Mouse (Mus musculus): ENCODE results near the gene Vsig10. TPM values are rescaled to one million over a fixed set of nuclear protein-coding genes. Genes with fewer than 3 reads are reported as not detected.
A peak's percentile ranks its signal among the peaks of the same experiment; 100 is the strongest.

Gene Vsig10
- polyA plus RNA-seq, 1 experiment from 2014 or later: 0.84 TPM

- Histone ChIP-seq H3K4me2 (ENCODE audit: low read depth, low read length) (no peak overlapping the region), H3K27me3 (ENCODE audit: control insufficient read depth, insufficient read depth, low read length) (no peaks in the 10 kb centered on the region), H3K36me3 (replicated peaks; ENCODE audit: control insufficient read depth, insufficient read depth, low read depth, low read length) (no peaks in the 10 kb centered on the region; the same call in 1 of the 2 replicates), H3K4me3 (ENCODE audit: low read depth, low read length) (no peak overlapping the region), H3K27ac (replicated peaks; ENCODE audit: low read depth, low read length) (no peak overlapping the region), H3K9me3 (replicated peaks; ENCODE audit: control insufficient read depth, low read length) (no peaks in the 10 kb centered on the region), H3K9ac (replicated peaks; ENCODE audit: low read length) (no peak overlapping the region), H3K4me1 (ENCODE audit: control insufficient read depth, insufficient read depth, low read length) (peaks cover 7% of the 10 kb centered on the region; the same call in 1 of the 2 replicates)
- ATAC-seq (replicated peaks; ENCODE audit: insufficient number of reproducible peaks, low FRiP score, low TSS enrichment, low read depth): no peak
- DNase-seq (ENCODE audit: low spot score): no peak
- 59% methylated on average over 15 of the region's 15 CpGs for WGBS
These were observed 44.3 kb downstream of the Vsig10 start for GRCm38 (mm10) chr5:117363066-117363782.

GRCm38 (mm10) chr5:117364821-117365220, 45.9 kb downstream of the Vsig10 start:
- H3K9me3 ChIP-seq (replicated peaks; ENCODE audit: control insufficient read depth, low read length): no peaks in the 10 kb centered on the region
- peaks cover 3% of the 10 kb centered on the region; the same call in 1 of the 2 replicates for H3K4me1 ChIP-seq (ENCODE audit: control insufficient read depth, insufficient read depth, low read length)
- DNase-seq (ENCODE audit: low spot score): no peak
- no peak overlapping the region for H3K4me2 ChIP-seq (ENCODE audit: low read depth, low read length)
- no peak overlapping the region for H3K27ac ChIP-seq (replicated peaks; ENCODE audit: low read depth, low read length)
- no peaks in the 10 kb centered on the region; the same call in 1 of the 2 replicates for H3K36me3 ChIP-seq (replicated peaks; ENCODE audit: control insufficient read depth, insufficient read depth, low read depth, low read length)
- no peaks in the 10 kb centered on the region for H3K27me3 ChIP-seq (ENCODE audit: control insufficient read depth, insufficient read depth, low read length)
- ATAC-seq (replicated peaks; ENCODE audit: insufficient number of reproducible peaks, low FRiP score, low TSS enrichment, low read depth): no peak
- WGBS: 78% methylated on average over 3 of the region's 3 CpGs
- no peak overlapping the region for H3K4me3 ChIP-seq (ENCODE audit: low read depth, low read length)
- no peak overlapping the region for H3K9ac ChIP-seq (replicated peaks; ENCODE audit: low read length)

GRCm38 (mm10) chr5:117365904-117366561, 47.1 kb downstream of the Vsig10 start:
- no peaks in the 10 kb centered on the region for H3K4me1 ChIP-seq (ENCODE audit: control insufficient read depth, insufficient read depth, low read length)
- DNase-seq (ENCODE audit: low spot score) (no peak), ATAC-seq (replicated peaks; ENCODE audit: insufficient number of reproducible peaks, low FRiP score, low TSS enrichment, low read depth) (no peak)
- H3K36me3 ChIP-seq (replicated peaks; ENCODE audit: control insufficient read depth, insufficient read depth, low read depth, low read length): no peaks in the 10 kb centered on the region; the same call in 1 of the 2 replicates
- no peak overlapping the region for H3K4me2 ChIP-seq (ENCODE audit: low read depth, low read length)
- no peak overlapping the region for H3K27ac ChIP-seq (replicated peaks; ENCODE audit: low read depth, low read length)
- H3K4me3 ChIP-seq (ENCODE audit: low read depth, low read length): no peak overlapping the region
- no peaks in the 10 kb centered on the region for H3K9me3 ChIP-seq (replicated peaks; ENCODE audit: control insufficient read depth, low read length)
- H3K27me3 ChIP-seq (ENCODE audit: control insufficient read depth, insufficient read depth, low read length): no peaks in the 10 kb centered on the region
- H3K9ac ChIP-seq (replicated peaks; ENCODE audit: low read length): no peak overlapping the region
- 88% methylated on average over 13 of the region's 13 CpGs for WGBS

- 36% methylated on average over 8 of the region's 8 CpGs for WGBS
- no peaks in the 10 kb centered on the region for H3K4me1 ChIP-seq (ENCODE audit: control insufficient read depth, insufficient read depth, low read length)
- no peaks in the 10 kb centered on the region for H3K9me3 ChIP-seq (replicated peaks; ENCODE audit: control insufficient read depth, low read length)
- no peak overlapping the region for H3K4me3 ChIP-seq (ENCODE audit: low read depth, low read length)
- H3K27me3 ChIP-seq (ENCODE audit: control insufficient read depth, insufficient read depth, low read length): no peaks in the 10 kb centered on the region
- no peak overlapping the region for H3K4me2 ChIP-seq (ENCODE audit: low read depth, low read length)
- ATAC-seq (replicated peaks; ENCODE audit: insufficient number of reproducible peaks, low FRiP score, low TSS enrichment, low read depth) (no peak), DNase-seq (ENCODE audit: low spot score) (no peak)
- no peaks in the 10 kb centered on the region; the same call in 1 of the 2 replicates for H3K36me3 ChIP-seq (replicated peaks; ENCODE audit: control insufficient read depth, insufficient read depth, low read depth, low read length)
- H3K27ac ChIP-seq (replicated peaks; ENCODE audit: low read depth, low read length): no peak overlapping the region
- H3K9ac ChIP-seq (replicated peaks; ENCODE audit: low read length): no peak overlapping the region
These were observed 48.3 kb downstream of the Vsig10 start for GRCm38 (mm10) chr5:117367206-117367605.

- Histone ChIP-seq H3K27ac (replicated peaks; ENCODE audit: low read depth, low read length) (no peak overlapping the region), H3K36me3 (replicated peaks; ENCODE audit: control insufficient read depth, insufficient read depth, low read depth, low read length) (no peaks in the 10 kb centered on the region; the same call in 1 of the 2 replicates), H3K9me3 (replicated peaks; ENCODE audit: control insufficient read depth, low read length) (no peaks in the 10 kb centered on the region), H3K9ac (replicated peaks; ENCODE audit: low read length) (no peak overlapping the region), H3K4me3 (ENCODE audit: low read depth, low read length) (no peak overlapping the region), H3K4me1 (ENCODE audit: control insufficient read depth, insufficient read depth, low read length) (no peaks in the 10 kb centered on the region), H3K27me3 (ENCODE audit: control insufficient read depth, insufficient read depth, low read length) (no peaks in the 10 kb centered on the region), H3K4me2 (ENCODE audit: low read depth, low read length) (no peak overlapping the region)
- 90% methylated on average over 10 of the region's 10 CpGs for WGBS
- ATAC-seq (replicated peaks; ENCODE audit: insufficient number of reproducible peaks, low FRiP score, low TSS enrichment, low read depth): no peak
- no peak for DNase-seq (ENCODE audit: low spot score)
These were observed 51.7 kb downstream of the Vsig10 start for GRCm38 (mm10) chr5:117370592-117370991.

GRCm38 (mm10) chr5:117373418-117373817, 54.5 kb downstream of the Vsig10 start:
- Histone ChIP-seq H3K9ac (replicated peaks; ENCODE audit: low read length) (no peak overlapping the region), H3K4me3 (ENCODE audit: low read depth, low read length) (no peak overlapping the region), H3K4me2 (ENCODE audit: low read depth, low read length) (no peak overlapping the region), H3K9me3 (replicated peaks; ENCODE audit: control insufficient read depth, low read length) (no peaks in the 10 kb centered on the region), H3K27ac (replicated peaks; ENCODE audit: low read depth, low read length) (no peak overlapping the region), H3K27me3 (ENCODE audit: control insufficient read depth, insufficient read depth, low read length) (no peaks in the 10 kb centered on the region), H3K36me3 (replicated peaks; ENCODE audit: control insufficient read depth, insufficient read depth, low read depth, low read length) (peaks cover 4% of the 10 kb centered on the region), H3K4me1 (ENCODE audit: control insufficient read depth, insufficient read depth, low read length) (no peaks in the 10 kb centered on the region)
- DNase-seq (ENCODE audit: low spot score) (no peak), ATAC-seq (replicated peaks; ENCODE audit: insufficient number of reproducible peaks, low FRiP score, low TSS enrichment, low read depth) (no peak)
- WGBS: 91% methylated on average over 9 of the region's 9 CpGs

- peaks cover 4% of the 10 kb centered on the region for H3K36me3 ChIP-seq (replicated peaks; ENCODE audit: control insufficient read depth, insufficient read depth, low read depth, low read length)
- no peaks in the 10 kb centered on the region for H3K27me3 ChIP-seq (ENCODE audit: control insufficient read depth, insufficient read depth, low read length)
- H3K4me1 ChIP-seq (ENCODE audit: control insufficient read depth, insufficient read depth, low read length): no peaks in the 10 kb centered on the region
- H3K9ac ChIP-seq (replicated peaks; ENCODE audit: low read length): no peak overlapping the region
- no peak for DNase-seq (ENCODE audit: low spot score)
- H3K9me3 ChIP-seq (replicated peaks; ENCODE audit: control insufficient read depth, low read length): no peaks in the 10 kb centered on the region
- no peak overlapping the region for H3K4me2 ChIP-seq (ENCODE audit: low read depth, low read length)
- WGBS: 89% methylated on average over 7 of the region's 7 CpGs
- ATAC-seq (replicated peaks; ENCODE audit: insufficient number of reproducible peaks, low FRiP score, low TSS enrichment, low read depth): 0 out of 2 replicates have a peak, but pooled peaks have one; percentile 19
- H3K4me3 ChIP-seq (ENCODE audit: low read depth, low read length): no peak overlapping the region
- H3K27ac ChIP-seq (replicated peaks; ENCODE audit: low read depth, low read length): no peak overlapping the region
These were observed 55.6 kb downstream of the Vsig10 start for GRCm38 (mm10) chr5:117374372-117375049.

Measured in embryonic facial prominence, embryonic 11.5 days (tissue).